Mouse (Mus musculus) kidney, embryonic 14.5 days (tissue): ENCODE results near the gene Ubr7. TPM values are rescaled to one million over a fixed set of nuclear protein-coding genes. Genes with fewer than 3 reads are reported as not detected.

Experiments
- ATAC-seq: fragments of 200-750 bp; cut with Nextera tagmentation; 2 replicates; pipeline ENCODE4 v1.8.0; 2017; ENCODE audit warnings: moderate number of reproducible peaks, mild to moderate bottlenecking, moderate TSS enrichment, moderate library complexity; ENCODE audit not compliant: low FRiP score, low TSS enrichment
- H3K27ac ChIP-seq: fragments of 300-500 bp; sonication (generic); 2 replicates; pipeline ENCODE4 v1.5.1; 2014; ENCODE audit warnings: low read depth, mild to moderate bottlenecking, low read length, moderate library complexity, mixed read lengths
- H3K27me3 ChIP-seq: fragments of 300-500 bp; sonication (generic); 2 replicates; pipeline ENCODE4 v1.6.1; 2014; ENCODE audit warnings: mild to moderate bottlenecking, low read length; ENCODE audit not compliant: control insufficient read depth, insufficient read depth
- H3K36me3 ChIP-seq: fragments of 300-500 bp; sonication (generic); 2 replicates; pipeline ENCODE4 v1.6.1; 2014; ENCODE audit warnings: low read length, mixed read lengths; ENCODE audit not compliant: control insufficient read depth, insufficient read depth
- H3K4me1 ChIP-seq: fragments of 300-500 bp; sonication (generic); 2 replicates; pipeline ENCODE4 v1.6.1; 2014; ENCODE audit warnings: low read length, mixed read lengths; ENCODE audit not compliant: control insufficient read depth, insufficient read depth
- H3K4me2 ChIP-seq: fragments of 300-500 bp; sonication (generic); replicated peaks from 2 replicates; pipeline ENCODE4 v1.6.1; 2014; ENCODE audit warnings: low read depth, mild to moderate bottlenecking, low read length
- H3K4me3 ChIP-seq: fragments of 300-500 bp; sonication (generic); 2 replicates; pipeline ENCODE4 v1.5.1; 2014; ENCODE audit warnings: mild to moderate bottlenecking, low read length
- H3K9ac ChIP-seq: fragments of 300-500 bp; sonication (generic); 2 replicates; pipeline ENCODE4 v1.6.1; 2014; ENCODE audit warnings: low read depth, mild to moderate bottlenecking, low read length, moderate library complexity
- H3K9me3 ChIP-seq: fragments of 300-500 bp; sonication (generic); 2 replicates; pipeline ENCODE4 v1.6.1; 2016; ENCODE audit warnings: low read length; ENCODE audit not compliant: control insufficient read depth
- WGBS: fragments of 180-500 bp; shearing (Covaris S2); extraction: QIAGEN DNeasy Blood & Tissue Kit; methylation state at CpG from one replicate; pipeline ENCODE4 v1.1.7; 2014; 5-methylcytosine and 5-hydroxymethylcytosine counted together
- polyA plus RNA-seq: library from polyadenylated mRNA; unstranded; fragments of >200 nt; fragmentation: Nextera tagmentation; extraction: Ambion mirVana; gene quantifications from 2 replicates; pipeline ENCODE4 v1.2.1, GENCODE M21; 2014

Ubr7 gene
- polyA plus RNA-seq, 1 experiment from 2014 or later, result 53.7 TPM

DNA sequence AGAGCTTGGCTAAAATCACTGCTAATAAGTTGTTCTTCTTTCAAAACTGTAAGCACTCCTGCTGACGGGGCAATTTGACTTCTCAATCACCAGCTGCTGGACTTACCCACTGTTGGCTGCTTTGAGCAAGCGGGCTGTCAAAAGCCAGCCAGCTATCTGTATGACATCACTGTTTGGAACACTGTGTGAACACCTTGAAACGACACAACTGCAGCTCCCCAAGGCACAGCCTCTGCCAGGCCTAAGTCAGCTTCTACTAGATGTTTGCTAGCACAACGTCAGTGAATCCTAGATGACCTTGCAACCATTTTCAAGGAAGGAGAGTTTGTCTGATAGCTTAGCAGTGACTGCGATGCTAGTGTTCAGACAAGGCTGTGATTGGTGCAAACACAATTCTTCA lies 18.7 kb upstream of the Ubr7 start:
- Histone ChIP-seq H3K36me3 (no peaks in the 10 kb centered on the region), H3K9ac (no peak overlapping the region), H3K9me3 (no peaks in the 10 kb centered on the region), H3K4me1 (no peaks in the 10 kb centered on the region; the same call in 1 of the 2 replicates), H3K27me3 (no peaks in the 10 kb centered on the region), H3K4me2 (no peak overlapping the region), H3K27ac (no peak overlapping the region), H3K4me3 (no peak overlapping the region)
- 85% methylated on average over 5 of the region's 5 CpGs for WGBS
- ATAC-seq, result no peak

DNA sequence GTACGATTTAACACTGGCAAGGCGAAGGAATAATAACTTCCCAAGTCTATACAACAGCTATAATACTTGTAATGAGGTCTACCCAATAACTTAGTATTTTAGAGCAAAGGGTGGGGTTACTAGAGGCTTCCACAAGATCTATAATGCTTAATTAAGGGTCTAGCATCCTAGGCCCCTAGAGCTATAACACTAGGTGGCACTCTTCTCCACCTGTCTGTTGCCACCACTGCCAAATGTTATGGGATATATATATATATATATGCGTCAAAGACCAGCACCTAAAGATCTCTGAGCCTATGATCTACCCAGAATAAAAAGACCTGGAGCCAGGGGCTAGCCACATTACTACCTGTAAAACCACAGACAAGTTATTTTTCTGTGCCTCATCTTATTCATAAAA lies 17.5 kb upstream of the Ubr7 start:
- H3K27me3 ChIP-seq, result no peaks in the 10 kb centered on the region
- H3K27ac ChIP-seq, result no peak overlapping the region
- H3K4me1 ChIP-seq, result peaks cover 9% of the 10 kb centered on the region; the same call in 1 of the 2 replicates
- no peak overlapping the region for H3K4me2 ChIP-seq
- no peaks in the 10 kb centered on the region for H3K36me3 ChIP-seq
- no peak for ATAC-seq
- H3K9me3 ChIP-seq, result no peaks in the 10 kb centered on the region
- WGBS, result 73% methylated on average over 3 of the region's 3 CpGs
- no peak overlapping the region for H3K4me3 ChIP-seq
- no peak overlapping the region for H3K9ac ChIP-seq

DNA sequence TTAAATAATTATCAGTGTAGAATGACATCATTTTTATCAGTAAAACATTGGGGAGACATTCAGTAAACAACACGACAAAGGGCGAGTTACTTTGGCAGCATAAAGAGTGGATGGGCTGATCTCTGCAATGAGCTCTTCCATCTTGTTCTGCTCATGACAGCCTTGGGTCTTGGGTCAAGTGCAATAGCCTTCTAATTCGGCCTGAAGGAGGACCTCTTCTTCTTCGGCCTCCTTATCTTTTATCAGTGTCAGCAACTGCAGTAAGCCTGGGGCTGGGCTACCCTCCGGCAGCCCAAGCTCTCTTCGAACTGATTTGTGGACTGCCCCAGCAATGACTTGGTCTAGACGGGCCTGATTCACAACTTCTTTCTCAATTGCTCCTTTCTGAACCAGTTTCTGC lies 15.7 kb upstream of the Ubr7 start:
- H3K27ac ChIP-seq, result no peak overlapping the region
- H3K36me3 ChIP-seq, result peaks cover 8% of the 10 kb centered on the region; the same call in 1 of the 2 replicates
- H3K4me3 ChIP-seq, result no peak overlapping the region
- no peak for ATAC-seq
- H3K9ac ChIP-seq, result no peak overlapping the region
- no peaks in the 10 kb centered on the region for H3K9me3 ChIP-seq
- H3K4me2 ChIP-seq, result no peak overlapping the region
- H3K4me1 ChIP-seq, result peaks cover 9% of the 10 kb centered on the region; the same call in 1 of the 2 replicates
- no peaks in the 10 kb centered on the region for H3K27me3 ChIP-seq
- 87% methylated on average over 7 of the region's 7 CpGs for WGBS

DNA sequence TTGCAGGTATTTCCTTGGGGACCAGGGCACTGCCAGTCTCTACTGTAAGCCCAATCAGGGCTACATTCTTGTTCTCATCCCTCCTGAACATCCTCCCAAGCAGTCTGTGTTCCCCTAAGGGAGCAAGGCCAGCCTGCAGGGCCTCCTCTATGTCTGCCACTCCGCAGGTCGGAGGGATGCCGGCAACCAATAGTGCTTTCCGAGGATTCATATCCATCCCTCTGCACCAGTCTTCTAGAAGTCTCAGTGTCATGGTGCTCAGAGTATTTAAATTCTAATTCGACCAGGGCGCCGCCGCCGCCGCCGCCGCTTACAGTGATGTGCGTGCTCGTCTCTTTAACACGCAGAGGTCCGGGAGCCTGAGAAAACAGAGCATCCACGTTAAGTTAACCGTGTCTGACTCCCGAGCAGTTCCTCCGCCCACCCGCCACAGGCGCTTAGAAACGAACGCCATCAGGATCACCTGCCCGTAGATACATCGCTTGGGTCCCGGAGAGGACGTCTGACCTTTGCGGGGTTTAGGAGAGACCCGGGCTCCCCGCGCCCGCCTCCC lies 14.7 kb upstream of the Ubr7 start:
- Histone ChIP-seq H3K36me3 (peaks cover 10% of the 10 kb centered on the region; the same call in 1 of the 2 replicates), H3K9ac (peak overlapping the region; percentile 85), H3K27me3 (no peaks in the 10 kb centered on the region), H3K27ac (peak overlapping the region; percentile 79), H3K4me2 (peak overlapping the region; percentile 85), H3K9me3 (no peaks in the 10 kb centered on the region), H3K4me1 (peaks cover 9% of the 10 kb centered on the region; the same call in 1 of the 2 replicates), H3K4me3 (peak overlapping the region; percentile 72)
- ATAC-seq, result peak; percentile 36; the same call in 1 of the 2 replicates
- under 1% methylated on average over 33 of the region's 33 CpGs for WGBS

DNA sequence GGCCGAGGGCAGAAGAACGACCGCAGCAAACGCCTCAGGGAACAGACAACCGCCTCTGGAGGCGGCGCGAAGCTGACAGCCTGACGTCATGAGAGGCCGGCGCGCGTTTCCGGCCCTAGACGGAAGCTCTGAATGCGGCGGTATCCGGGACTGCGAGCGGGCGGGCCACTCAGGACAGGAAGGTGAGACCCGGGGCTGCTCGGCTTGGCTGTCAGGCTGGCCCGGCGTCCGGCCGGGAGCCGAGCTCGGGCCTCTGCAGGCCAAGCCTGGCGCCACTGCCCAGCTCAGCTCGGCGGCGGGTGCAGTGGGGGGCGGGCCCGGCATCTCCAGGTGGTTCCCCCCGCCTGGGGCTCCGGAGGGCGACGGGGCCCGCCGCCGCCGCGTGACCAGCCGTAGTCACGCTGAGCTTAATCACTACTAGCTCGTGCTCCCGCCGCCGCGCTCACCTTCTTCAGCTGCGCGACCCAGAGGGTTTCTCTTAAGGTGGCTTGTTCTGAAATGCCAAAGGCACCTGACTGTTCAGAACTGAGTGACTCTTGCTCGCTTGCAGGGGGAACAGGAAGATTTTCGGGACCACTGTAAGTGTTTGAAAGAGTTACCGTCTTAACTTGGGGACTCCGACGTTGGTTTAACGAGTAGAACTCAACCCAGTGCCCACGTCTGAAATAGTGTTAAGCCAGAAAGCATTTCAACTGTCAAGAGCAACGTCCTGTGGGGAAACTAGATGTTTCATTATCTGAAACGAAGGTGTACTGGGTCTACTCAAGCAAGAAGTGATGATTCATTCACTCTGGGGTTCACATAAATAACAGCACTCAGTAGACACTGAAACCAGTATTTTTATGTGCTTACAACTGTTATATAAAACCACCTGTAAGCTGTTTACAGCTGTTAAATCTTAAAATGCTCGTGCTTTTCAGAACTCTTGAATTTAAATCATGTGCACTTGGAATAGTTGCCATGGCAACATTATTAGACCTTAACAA lies 13.9 kb upstream of the Ubr7 start, which contains the start of the genes Moap1 and Tmem251:
TSS of gene Moap1 (minus strand) at position 73 of the 986 bp plus-strand sequence.
TSS of gene Tmem251 (plus strand) at position 174 of the 986 bp plus-strand sequence.
- peak within 1 kb of the TSS; percentile 72 for H3K4me3 ChIP-seq
- H3K9me3 ChIP-seq, result no peaks in the 10 kb centered on the region
- ATAC-seq, result peak; percentile 96
- H3K27ac ChIP-seq, result peak within 1 kb of the TSS; percentile 79
- no peaks in the 10 kb centered on the region for H3K27me3 ChIP-seq
- H3K9ac ChIP-seq, result peak within 1 kb of the TSS; percentile 85
- peak within 1 kb of the TSS; percentile 85 for H3K4me2 ChIP-seq
- H3K36me3 ChIP-seq, result peaks cover 14% of the 10 kb centered on the region; the same call in 1 of the 2 replicates
- peaks cover 9% of the 10 kb centered on the region; the same call in 1 of the 2 replicates for H3K4me1 ChIP-seq
- WGBS, result under 1% methylated on average over 63 of the region's 63 CpGs

DNA sequence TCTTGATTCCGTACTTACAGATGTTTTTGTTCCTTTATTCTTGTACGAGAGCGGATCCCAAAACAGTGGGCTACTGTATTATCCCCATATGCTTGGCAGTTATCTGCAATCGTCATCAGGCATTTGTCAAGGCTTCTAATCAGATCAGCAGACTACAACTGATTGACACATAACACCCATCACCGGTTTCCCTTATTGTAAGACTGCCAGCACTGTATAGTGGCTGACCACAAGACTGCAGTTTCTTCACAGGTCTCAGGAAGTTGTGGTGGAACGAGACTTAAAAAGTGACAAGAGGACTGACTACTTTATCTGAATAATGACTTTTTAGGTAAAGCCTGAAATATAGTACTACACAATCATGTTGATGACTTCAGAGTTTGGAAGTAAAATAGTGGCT lies 12.9 kb upstream of the Ubr7 start:
- 64% methylated on average over 6 of the region's 6 CpGs for WGBS
- Histone ChIP-seq H3K27me3 (no peaks in the 10 kb centered on the region), H3K4me1 (peaks cover 9% of the 10 kb centered on the region; the same call in 1 of the 2 replicates), H3K4me3 (peak overlapping the region; percentile 72; the same call in 1 of the 2 replicates), H3K4me2 (peak overlapping the region; percentile 85), H3K27ac (no peak overlapping the region), H3K9me3 (no peaks in the 10 kb centered on the region), H3K9ac (peak overlapping the region; percentile 85; the same call in 1 of the 2 replicates), H3K36me3 (peaks cover 14% of the 10 kb centered on the region; the same call in 1 of the 2 replicates)
- ATAC-seq, result no peak

DNA sequence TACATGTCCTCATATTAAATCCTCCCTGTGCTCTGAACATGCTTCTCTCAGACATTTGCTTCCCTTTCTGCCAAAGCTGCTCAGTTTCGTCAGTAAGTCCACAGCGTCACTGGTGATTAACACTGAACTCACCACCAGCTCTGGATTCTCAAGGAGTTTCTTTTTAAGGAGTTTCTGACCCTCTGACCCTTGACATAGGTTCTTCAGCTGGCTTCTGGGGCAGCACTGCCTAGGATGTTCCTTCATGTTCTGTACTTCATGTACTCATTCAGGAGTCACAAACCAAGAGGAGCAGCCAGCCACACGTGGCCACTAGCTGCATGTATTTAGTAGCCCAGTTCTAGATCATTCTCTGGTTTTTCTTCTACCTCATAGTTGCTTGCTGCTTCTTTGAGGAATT lies 9.5 kb upstream of the Ubr7 start:
- H3K4me1 ChIP-seq, result peaks cover 9% of the 10 kb centered on the region; the same call in 1 of the 2 replicates
- H3K9ac ChIP-seq, result no peak overlapping the region
- H3K27ac ChIP-seq, result no peak overlapping the region
- ATAC-seq, result no peak
- H3K4me3 ChIP-seq, result no peak overlapping the region
- no peaks in the 10 kb centered on the region for H3K27me3 ChIP-seq
- H3K4me2 ChIP-seq, result no peak overlapping the region
- WGBS, result 92% methylated on average over 3 of the region's 3 CpGs
- peaks cover 14% of the 10 kb centered on the region; the same call in 1 of the 2 replicates for H3K36me3 ChIP-seq
- H3K9me3 ChIP-seq, result no peaks in the 10 kb centered on the region

DNA sequence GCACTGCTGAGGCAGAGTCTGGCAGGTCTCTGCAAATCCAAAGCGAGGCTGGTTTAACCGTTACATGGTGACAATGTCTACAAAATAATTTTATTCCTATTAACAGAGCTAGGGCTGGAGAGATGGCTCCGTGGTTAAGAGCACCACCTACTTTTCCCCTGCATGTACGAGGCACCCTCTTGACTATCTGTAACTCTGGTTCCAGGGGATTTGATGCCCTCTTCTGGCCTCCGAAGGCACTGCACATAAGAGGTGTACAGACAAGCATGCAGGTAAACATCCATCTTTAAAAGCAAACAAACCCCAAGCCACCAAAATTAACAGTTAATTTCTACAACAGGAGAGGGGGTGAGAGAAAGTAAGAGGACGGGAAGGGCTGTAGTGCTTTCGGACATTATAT lies 1.5 kb upstream of the Ubr7 start:
- H3K36me3 ChIP-seq, result peaks cover 5% of the 10 kb centered on the region
- peak overlapping the region; percentile 49 for H3K4me2 ChIP-seq
- H3K9me3 ChIP-seq, result no peaks in the 10 kb centered on the region
- no peak overlapping the region for H3K27ac ChIP-seq
- peaks cover 18% of the 10 kb centered on the region for H3K4me1 ChIP-seq
- no peaks in the 10 kb centered on the region for H3K27me3 ChIP-seq
- peak overlapping the region; percentile 57 for H3K4me3 ChIP-seq
- no peak for ATAC-seq
- H3K9ac ChIP-seq, result peak overlapping the region; percentile 76; the same call in 1 of the 2 replicates
- WGBS, result 79% methylated on average over 7 of the region's 7 CpGs
